Mouse (Mus musculus) mammary gland, adult 2 months (tissue): ENCODE data around the gene Eppin. TPM values are rescaled to one million over a fixed set of nuclear protein-coding genes. Genes with fewer than 3 reads are reported as not detected.

ENCODE experiments used
- polyA plus RNA-seq: library from polyadenylated mRNA; depleted of rRNA; stranded (reverse); fragments of >200 nt; gene quantifications from 2 replicates; pipeline ENCODE4 v1.2.3, GENCODE M21; 2012; ENCODE audit warnings: low replicate concordance; rRNA removed

Eppin gene
- not detected in 2 replicates for polyA plus RNA-seq

GRCm38 (mm10) chr2:164593494-164593893, at the start of gene Eppin:
Gene Eppin, minus strand, starts transcription at chr2:164593594.

DNA sequence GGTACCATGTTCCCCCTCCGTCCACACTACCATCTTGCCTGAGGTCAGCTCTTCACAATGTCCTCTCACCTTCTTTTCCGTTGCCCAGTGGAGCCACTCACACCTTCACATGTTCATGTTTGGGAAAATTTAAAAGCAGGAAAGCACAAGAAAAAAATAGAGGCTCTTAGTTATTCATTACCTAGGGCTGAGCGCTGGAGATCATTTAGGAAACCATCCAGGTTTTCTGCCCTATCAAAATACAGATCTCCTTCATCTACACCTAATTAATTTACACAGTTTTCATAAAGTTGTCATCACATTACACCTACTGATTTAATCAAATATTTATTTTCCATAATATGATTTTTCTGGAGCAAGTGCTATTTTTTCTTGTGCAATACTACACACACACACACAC, 45.3 kb upstream of the Eppin start, which contains the start of gene Wfdc16:
Gene Wfdc16, minus strand, starts transcription at position 101 of the 400 bp plus-strand sequence.

DNA sequence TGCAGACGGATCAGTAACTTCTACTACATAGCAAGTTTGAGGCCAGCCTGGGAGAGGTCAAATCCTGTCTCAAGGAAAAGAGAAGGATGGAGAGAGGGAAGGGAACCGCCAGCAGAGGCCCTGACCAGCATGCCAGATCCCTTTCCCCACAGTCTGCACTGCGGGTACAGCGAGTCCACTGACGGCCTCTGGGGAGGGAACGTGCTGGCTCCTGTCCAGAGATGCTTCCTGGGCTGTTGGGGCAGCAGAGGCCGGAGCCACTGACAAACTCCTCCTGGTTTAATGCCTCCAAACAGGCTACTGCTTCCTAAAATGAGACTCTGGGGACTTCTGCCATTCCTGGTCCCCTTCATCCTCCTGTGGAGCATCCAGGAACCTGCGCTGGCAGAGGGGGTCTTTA, 20.1 kb upstream of the Eppin start, which contains the start of the genes Wfdc6b and Wfdc8:
Gene Wfdc6b, plus strand, starts transcription at position 52 of the 400 bp plus-strand sequence.
Gene Wfdc8, minus strand, starts transcription at position 156 of the 400 bp plus-strand sequence.

GRCm38 (mm10) chr2:164585025-164585725, 8.2 kb downstream of the Eppin start, which contains the start of gene Wfdc6a:
Gene Wfdc6a, minus strand, starts transcription at chr2:164585447.

GRCm38 (mm10) chr2:164573359-164573758, 20.0 kb downstream of the Eppin start, which contains the start of gene Spint3:
Gene Spint3, minus strand, starts transcription at chr2:164573459.

DNA sequence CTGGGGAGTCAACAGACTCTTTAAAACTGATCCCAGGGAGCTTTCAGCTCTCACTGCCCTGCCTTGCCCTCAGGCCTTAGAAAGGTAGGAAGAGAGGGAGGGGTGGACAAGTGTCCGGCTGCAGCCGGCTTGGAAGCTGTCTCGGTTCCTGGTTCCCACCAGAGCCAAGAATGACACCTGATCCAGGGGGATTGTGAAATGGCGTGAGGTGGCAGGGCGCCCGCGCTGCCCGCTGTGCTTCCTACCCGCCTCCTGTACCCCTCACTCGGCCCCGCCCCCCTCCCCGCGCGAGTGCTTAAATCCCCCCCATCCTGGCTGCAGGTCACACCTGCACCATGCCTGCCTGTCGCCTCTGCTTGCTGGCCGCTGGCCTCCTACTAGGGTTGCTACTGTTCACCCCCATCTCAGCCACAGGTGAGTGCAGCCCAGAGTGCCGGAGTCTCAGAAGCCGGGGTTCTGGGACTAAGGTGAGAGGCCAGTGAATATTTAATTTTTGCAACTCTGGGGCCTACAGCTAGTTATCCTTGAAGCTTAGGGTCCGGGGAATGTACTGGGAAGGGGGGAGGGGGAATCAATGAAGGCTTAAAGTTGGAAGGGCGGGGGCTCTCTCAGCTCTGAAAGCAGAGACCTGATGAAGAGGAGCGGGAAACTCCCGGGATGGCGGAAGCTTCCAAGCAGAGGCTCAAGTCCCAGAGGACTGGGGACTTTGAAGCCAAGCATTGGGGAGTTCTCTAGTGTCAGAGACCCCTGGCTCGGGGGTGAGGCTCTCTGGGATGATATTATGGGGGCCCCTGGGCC, 30.8 kb downstream of the Eppin start, which contains the start of gene Wfdc2:
Gene Wfdc2, plus strand, starts transcription at position 23 of the 798 bp plus-strand sequence.

Other genes starting within 250 kb of the Eppin start
- gene Slpi, start 204.5 kb downstream of the Eppin start, polyA plus RNA-seq, result 19.6 and 28.7 TPM in 2 replicates
- 0.03 and 0.05 TPM in 2 replicates for gene Rbpjl, start 190.5 kb downstream of the Eppin start, polyA plus RNA-seq
- 2.9 and 6.3 TPM in 2 replicates for gene Matn4, start 188.4 kb downstream of the Eppin start, polyA plus RNA-seq
- gene Sdc4, start 149.7 kb downstream of the Eppin start, polyA plus RNA-seq, result 46.1 and 52.4 TPM in 2 replicates
- 117 and 254 TPM in 2 replicates for gene Sys1, start 136.6 kb downstream of the Eppin start, polyA plus RNA-seq
- 37.3 and 40.5 TPM in 2 replicates for gene Gm20458, start 132.6 kb downstream of the Eppin start, polyA plus RNA-seq
- not detected in 2 replicates for gene Trp53tg5, start 119.9 kb downstream of the Eppin start, polyA plus RNA-seq
- 16.8 and 38.2 TPM in 2 replicates for gene Dbndd2, start 107.5 kb downstream of the Eppin start, polyA plus RNA-seq
- 120 and 165 TPM in 2 replicates for gene Pigt, start 96.1 kb downstream of the Eppin start, polyA plus RNA-seq
- 202 and 262 TPM in 2 replicates for gene Wfdc2, start 31.2 kb downstream of the Eppin start, polyA plus RNA-seq
- gene Spint3, start 20.1 kb downstream of the Eppin start, polyA plus RNA-seq, result not detected in 2 replicates
- not detected in 2 replicates for gene Wfdc6a, start 8.1 kb downstream of the Eppin start, polyA plus RNA-seq
- not detected in 2 replicates for gene Wfdc6b, start 19.9 kb upstream of the Eppin start, polyA plus RNA-seq
- gene Wfdc8, start 20.0 kb upstream of the Eppin start, polyA plus RNA-seq, result not detected in 2 replicates
- gene Wfdc16, start 45.2 kb upstream of the Eppin start, polyA plus RNA-seq, result not detected in 2 replicates
- not detected in 2 replicates for gene Wfdc10, start 62.5 kb upstream of the Eppin start, polyA plus RNA-seq
- gene Wfdc9, start 63.0 kb upstream of the Eppin start, polyA plus RNA-seq, result not detected in 2 replicates
- not detected in 2 replicates for gene Wfdc11, start 80.5 kb upstream of the Eppin start, polyA plus RNA-seq
- gene Wfdc13, start 91.5 kb upstream of the Eppin start, polyA plus RNA-seq, result not detected in 2 replicates
- gene Spint4, start 104.9 kb upstream of the Eppin start, polyA plus RNA-seq, result not detected in 2 replicates
- gene Spint5, start 121.7 kb upstream of the Eppin start, polyA plus RNA-seq, result not detected in 2 replicates
- 0.87 and 2.8 TPM in 2 replicates for gene Wfdc3, start 152.3 kb upstream of the Eppin start, polyA plus RNA-seq
- 13.4 and 63.8 TPM in 2 replicates for gene Dnttip1, start 152.4 kb upstream of the Eppin start, polyA plus RNA-seq
- 14.8 and 17.3 TPM in 2 replicates for gene Ube2c, start 176.3 kb upstream of the Eppin start, polyA plus RNA-seq
- gene Tnnc2, start 186.4 kb upstream of the Eppin start, polyA plus RNA-seq, result 2.1 and 1,412 TPM in 2 replicates
- 32.9 and 57.5 TPM in 2 replicates for gene Snx21, start 192.2 kb upstream of the Eppin start, polyA plus RNA-seq
- gene Acot8, start 211.3 kb upstream of the Eppin start, polyA plus RNA-seq, result 36.3 and 58.2 TPM in 2 replicates
- 2.7 and 4.5 TPM in 2 replicates for gene Zswim3, start 211.5 kb upstream of the Eppin start, polyA plus RNA-seq
- 14.4 and 16.0 TPM in 2 replicates for gene Zswim1, start 229.1 kb upstream of the Eppin start, polyA plus RNA-seq
- 0.22 TPM in 1 of 2 replicates, not detected in the other for gene Spata25, start 234.9 kb upstream of the Eppin start, polyA plus RNA-seq
- gene Ctsa, start 239.3 kb upstream of the Eppin start, polyA plus RNA-seq, result 329 and 398 TPM in 2 replicates
- gene Neurl2, start 239.9 kb upstream of the Eppin start, polyA plus RNA-seq, result 11.2 and 17.7 TPM in 2 replicates